Mouse (Mus musculus): Measurements from ENCODE around the gene Gria3.

DNA sequence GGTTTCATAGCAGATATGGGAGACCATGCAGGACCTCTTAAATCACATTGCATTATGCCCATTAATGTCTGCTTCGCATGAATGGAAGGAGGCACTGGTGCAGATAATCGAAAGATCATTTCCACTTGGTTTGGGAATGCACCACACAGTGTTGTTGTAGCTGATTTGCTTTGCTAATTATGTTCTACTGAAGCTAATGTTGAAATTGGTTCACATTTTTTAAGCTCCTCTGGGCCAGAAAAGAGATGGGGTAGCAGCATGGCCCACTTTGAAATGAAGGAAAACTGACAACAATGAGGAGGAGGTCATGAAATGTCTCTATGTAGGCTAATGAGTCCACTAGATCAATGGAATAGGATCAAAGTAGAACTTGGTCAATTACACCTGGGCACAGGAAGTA lies 76.8 kb downstream of the Gria3 start:
- TF ChIP-seq CTCF (conservative IDR thresholded peaks at IDR 0.05; ENCODE audit: low read length) = no peak
- TF ChIP-seq NANOG (IDR thresholded peaks at IDR 0.05; ENCODE audit: borderline replicate concordance, low read length) = no peak
